Mouse (Mus musculus) forebrain, embryonic 10.5 days (tissue): Measurements from ENCODE around the gene Olfr1392. TPM values are rescaled to one million over a fixed set of nuclear protein-coding genes. Genes with fewer than 3 reads are reported as not detected.
A peak's percentile ranks its signal among the peaks of the same experiment; 100 is the strongest.

Experiments
- DNase-seq: peaks from one replicate; pipeline ENCODE4 v3.0.0-alpha.2; 2017; ENCODE audit warnings: low spot score; ENCODE audit errors: extremely low spot score
- H3K27ac ChIP-seq: fragments of 300-500 bp; sonication (generic); 2 replicates; pipeline ENCODE4 v1.5.1; 2016; ENCODE audit warnings: mild to moderate bottlenecking
- H3K27me3 ChIP-seq: fragments of 300-500 bp; sonication (generic); 2 replicates; pipeline ENCODE4 v1.6.1; 2016; ENCODE audit warnings: mild to moderate bottlenecking; ENCODE audit not compliant: poor library complexity, severe bottlenecking
- H3K36me3 ChIP-seq: fragments of 300-500 bp; sonication (generic); replicated peaks from 2 replicates; pipeline ENCODE4 v1.6.1; 2016; ENCODE audit warnings: mild to moderate bottlenecking, moderate library complexity
- H3K4me1 ChIP-seq: fragments of 300-500 bp; sonication (generic); 2 replicates; pipeline ENCODE4 v1.6.1; 2016
- H3K4me3 ChIP-seq: fragments of 300-500 bp; sonication (generic); 2 replicates; pipeline ENCODE4 v1.5.1; 2016; ENCODE audit warnings: mild to moderate bottlenecking, moderate library complexity
- H3K9me3 ChIP-seq: fragments of 300-500 bp; sonication (generic); 2 replicates; pipeline ENCODE4 v1.6.1; 2016; ENCODE audit warnings: mild to moderate bottlenecking, moderate library complexity
- WGBS: fragments of 180-500 bp; shearing (Covaris S2); methylation state at CpG from one replicate; pipeline ENCODE4 v1.1.7; 2016; 5-methylcytosine and 5-hydroxymethylcytosine counted together
- polyA plus RNA-seq: library from polyadenylated mRNA; unstranded; fragments of >200 nt; fragmentation: Nextera tagmentation; extraction: Ambion mirVana; gene quantifications from 2 replicates; pipeline ENCODE4 v1.2.1, GENCODE M21; 2016

The Olfr1392 gene
- polyA plus RNA-seq, 1 experiment from 2014 or later: not detected

- no peak for DNase-seq
- Histone ChIP-seq H3K27ac (no peak overlapping the region), H3K9me3 (no peaks in the 10 kb centered on the region), H3K4me3 (no peak overlapping the region), H3K36me3 (no peaks in the 10 kb centered on the region), H3K27me3 (no peaks in the 10 kb centered on the region), H3K4me1 (peaks cover 73% of the 10 kb centered on the region)
- WGBS: 88% methylated on average over 4 of the region's 4 CpGs
Observed at GRCm38 (mm10) chr11:49246523-49246922, 38.6 kb upstream of the Olfr1392 start.

- H3K9me3 ChIP-seq: no peaks in the 10 kb centered on the region
- H3K4me1 ChIP-seq: peaks cover 80% of the 10 kb centered on the region
- H3K27me3 ChIP-seq: no peaks in the 10 kb centered on the region
- H3K36me3 ChIP-seq: no peaks in the 10 kb centered on the region
- no peak for DNase-seq
- H3K4me3 ChIP-seq: no peak overlapping the region
- 89% methylated on average over 2 of the region's 2 CpGs for WGBS
- no peak overlapping the region for H3K27ac ChIP-seq
Observed at GRCm38 (mm10) chr11:49247255-49247654, 37.8 kb upstream of the Olfr1392 start.

- Histone ChIP-seq H3K9me3 (no peaks in the 10 kb centered on the region), H3K27ac (no peak overlapping the region), H3K36me3 (peaks cover 9% of the 10 kb centered on the region), H3K4me1 (peaks cover 71% of the 10 kb centered on the region), H3K27me3 (no peaks in the 10 kb centered on the region), H3K4me3 (no peak overlapping the region)
- DNase-seq: no peak
- WGBS: 60% methylated on average over 6 of the region's 6 CpGs
Observed at GRCm38 (mm10) chr11:49248226-49248973, 36.7 kb upstream of the Olfr1392 start.

- DNase-seq: no peak
- Histone ChIP-seq H3K9me3 (no peaks in the 10 kb centered on the region), H3K4me3 (no peak overlapping the region), H3K4me1 (peaks cover 70% of the 10 kb centered on the region), H3K27ac (peak overlapping the region; percentile 95; the same call in 1 of the 2 replicates), H3K27me3 (no peaks in the 10 kb centered on the region), H3K36me3 (peaks cover 16% of the 10 kb centered on the region)
- 68% methylated on average over 6 of the region's 6 CpGs for WGBS
Observed at GRCm38 (mm10) chr11:49248974-49249700, 35.9 kb upstream of the Olfr1392 start.

GRCm38 (mm10) chr11:49249811-49250421 lies 35.2 kb upstream of the Olfr1392 start:
- no peak for DNase-seq
- WGBS: 34% methylated on average over 10 of the region's 10 CpGs
- no peaks in the 10 kb centered on the region for H3K27me3 ChIP-seq
- peaks cover 24% of the 10 kb centered on the region for H3K36me3 ChIP-seq
- H3K4me1 ChIP-seq: peaks cover 62% of the 10 kb centered on the region
- H3K4me3 ChIP-seq: peak overlapping the region; percentile 82
- H3K9me3 ChIP-seq: no peaks in the 10 kb centered on the region
- peak overlapping the region; percentile 95 for H3K27ac ChIP-seq

GRCm38 (mm10) chr11:49250422-49251379 lies 34.4 kb upstream of the Olfr1392 start:
- Histone ChIP-seq H3K27ac (peak overlapping the region; percentile 95), H3K27me3 (no peaks in the 10 kb centered on the region), H3K4me1 (peaks cover 54% of the 10 kb centered on the region), H3K4me3 (peak overlapping the region; percentile 82), H3K36me3 (peaks cover 32% of the 10 kb centered on the region), H3K9me3 (no peaks in the 10 kb centered on the region)
- WGBS: 3% methylated on average over 45 of the region's 45 CpGs
- DNase-seq: peak; percentile 84

- H3K4me1 ChIP-seq: peaks cover 47% of the 10 kb centered on the region
- 79% methylated on average over 7 of the region's 7 CpGs for WGBS
- H3K4me3 ChIP-seq: peak overlapping the region; percentile 82
- DNase-seq: no peak
- H3K27ac ChIP-seq: no peak overlapping the region
- H3K9me3 ChIP-seq: no peaks in the 10 kb centered on the region
- no peaks in the 10 kb centered on the region for H3K27me3 ChIP-seq
- H3K36me3 ChIP-seq: peaks cover 33% of the 10 kb centered on the region
Observed at GRCm38 (mm10) chr11:49251380-49251761, 33.7 kb upstream of the Olfr1392 start.

- Histone ChIP-seq H3K4me1 (peaks cover 41% of the 10 kb centered on the region), H3K4me3 (no peak overlapping the region), H3K36me3 (peaks cover 36% of the 10 kb centered on the region), H3K27ac (no peak overlapping the region), H3K9me3 (no peaks in the 10 kb centered on the region), H3K27me3 (no peaks in the 10 kb centered on the region)
- 95% methylated on average over 5 of the region's 5 CpGs for WGBS
- DNase-seq: no peak
Observed at GRCm38 (mm10) chr11:49252048-49252447, 33.0 kb upstream of the Olfr1392 start.

- peaks cover 43% of the 10 kb centered on the region for H3K36me3 ChIP-seq
- WGBS: 93% methylated on average over 6 of the region's 6 CpGs
- DNase-seq: no peak
Observed at GRCm38 (mm10) chr11:49253035-49253434, 32.0 kb upstream of the Olfr1392 start.

GRCm38 (mm10) chr11:49259296-49259695 lies 25.8 kb upstream of the Olfr1392 start:
- no peak overlapping the region for H3K27ac ChIP-seq
- H3K27me3 ChIP-seq: no peaks in the 10 kb centered on the region
- no peaks in the 10 kb centered on the region for H3K9me3 ChIP-seq
- H3K36me3 ChIP-seq: peaks cover 72% of the 10 kb centered on the region
- 94% methylated on average over 2 of the region's 2 CpGs for WGBS
- no peaks in the 10 kb centered on the region; the same call in 1 of the 2 replicates for H3K4me1 ChIP-seq
- DNase-seq: no peak
- no peak overlapping the region for H3K4me3 ChIP-seq

More at GRCm38 (mm10) chr11:49253035-49253434, 32.0 kb upstream of the Olfr1392 start:
- Histone ChIP-seq H3K4me1 (peaks cover 35% of the 10 kb centered on the region), H3K27ac (no peak overlapping the region), H3K9me3 (no peaks in the 10 kb centered on the region), H3K4me3 (no peak overlapping the region), H3K27me3 (no peaks in the 10 kb centered on the region)

- no peaks in the 10 kb centered on the region for H3K27me3 ChIP-seq
- peaks cover 70% of the 10 kb centered on the region for H3K36me3 ChIP-seq
- H3K4me3 ChIP-seq: no peak overlapping the region
- H3K27ac ChIP-seq: no peak overlapping the region
- DNase-seq: no peak
- no peaks in the 10 kb centered on the region for H3K9me3 ChIP-seq
- WGBS: 98% methylated on average over 1 of the region's 1 CpGs
- no peaks in the 10 kb centered on the region; the same call in 1 of the 2 replicates for H3K4me1 ChIP-seq
Observed at GRCm38 (mm10) chr11:49259829-49260228, 25.3 kb upstream of the Olfr1392 start.
